Mouse (Mus musculus) testis, adult 2 months (tissue): ENCODE measurements around the gene Ift52. TPM values are rescaled to one million over a fixed set of nuclear protein-coding genes. Genes with fewer than 3 reads are reported as not detected.
A peak's percentile ranks its signal among the peaks of the same experiment; 100 is the strongest.
"Not testable (repeated sequence)": the region's sequence is repeated elsewhere in the genome, so short reads cannot be mapped to it uniquely, and the experiment has no call there.

Experiments used
- H3K27ac ChIP-seq: fragments of 200-500 bp; 2 replicates; pipeline ENCODE4 v1.5.1; 2012; ENCODE audit warnings: low read depth, low read length; ENCODE audit not compliant: control insufficient read depth, insufficient read depth
- H3K27me3 ChIP-seq: fragments of 200-500 bp; 2 replicates; pipeline ENCODE4 v1.6.1; 2012; ENCODE audit warnings: mild to moderate bottlenecking, low read length, moderate library complexity; ENCODE audit not compliant: control insufficient read depth, insufficient read depth
- H3K36me3 ChIP-seq: fragments of 200-500 bp; 2 replicates; pipeline ENCODE4 v1.6.1; 2012; ENCODE audit warnings: mild to moderate bottlenecking, low read length; ENCODE audit not compliant: control insufficient read depth, insufficient read depth
- H3K4me1 ChIP-seq: fragments of 200-500 bp; 2 replicates; pipeline ENCODE4 v1.6.1; 2012; ENCODE audit warnings: low read length; ENCODE audit not compliant: control insufficient read depth, insufficient read depth
- H3K4me3 ChIP-seq: fragments of 200-500 bp; 2 replicates; pipeline ENCODE4 v1.5.1; 2012; ENCODE audit warnings: low read depth, mild to moderate bottlenecking, low read length, moderate library complexity, mixed read lengths; ENCODE audit not compliant: control insufficient read depth
- CTCF ChIP-seq: fragments of 200-500 bp; IDR thresholded peaks from 2 replicates; pipeline ENCODE4 v1.5.1; 2012; ENCODE audit warnings: low read depth, mild to moderate bottlenecking, inconsistent platforms, low read length, moderate library complexity; ENCODE audit not compliant: control insufficient read depth, insufficient read depth, insufficient replicate concordance
- POLR2A ChIP-seq: fragments of 200-500 bp; IDR thresholded peaks from 2 replicates; pipeline ENCODE4 v1.6.1; 2012; ENCODE audit warnings: low read depth, mild to moderate bottlenecking, inconsistent platforms, low read length, moderate library complexity; ENCODE audit not compliant: control insufficient read depth
- polyA plus RNA-seq: library from polyadenylated mRNA; depleted of rRNA; stranded (reverse); fragments of >200 nt; gene quantifications from 2 replicates; pipeline ENCODE4 v1.2.3, GENCODE M21; 2012

The Ift52 gene
- polyA plus RNA-seq, 1 experiment, result 41.0 TPM

GRCm38 (mm10) chr2:163054891-163055494 lies 37.8 kb downstream of the Ift52 start:
- H3K27ac ChIP-seq, result no peak overlapping the region
- no peaks in the 10 kb centered on the region for H3K36me3 ChIP-seq
- TF ChIP-seq POLR2A, result no peak
- TF ChIP-seq CTCF, result no peak
- H3K4me1 ChIP-seq, result peaks cover 16% of the 10 kb centered on the region
- no peaks in the 10 kb centered on the region for H3K27me3 ChIP-seq
- H3K4me3 ChIP-seq, result peak overlapping the region; percentile 75

DNA sequence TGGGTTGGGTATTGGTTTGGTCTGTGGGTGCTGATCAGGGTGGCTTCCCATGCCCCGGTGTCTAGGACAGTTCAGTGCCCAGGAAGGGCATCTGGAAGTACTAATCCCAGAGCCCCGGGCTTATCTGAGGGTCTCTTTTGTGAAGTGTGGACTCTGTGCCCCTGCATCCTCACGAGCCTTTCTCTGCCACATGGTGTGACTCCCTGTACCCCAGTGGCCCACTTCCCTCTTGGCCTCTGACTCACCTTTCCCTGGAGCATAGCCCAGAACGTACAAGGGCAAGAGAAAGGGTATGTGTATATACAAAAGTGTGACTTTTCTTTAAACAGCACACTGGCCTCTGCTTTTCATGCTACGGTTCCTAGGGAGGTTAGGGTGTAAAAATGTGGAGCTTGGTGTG lies 38.6 kb downstream of the Ift52 start:
- Histone ChIP-seq H3K4me3 (no peak overlapping the region), H3K27me3 (no peaks in the 10 kb centered on the region), H3K4me1 (peaks cover 16% of the 10 kb centered on the region), H3K36me3 (no peaks in the 10 kb centered on the region), H3K27ac (no peak overlapping the region)
- no peak for TF ChIP-seq CTCF
- TF ChIP-seq POLR2A, result no peak

- Histone ChIP-seq H3K4me1 (peaks cover 16% of the 10 kb centered on the region), H3K4me3 (no peak overlapping the region), H3K36me3 (no peaks in the 10 kb centered on the region), H3K27ac (no peak overlapping the region), H3K27me3 (no peaks in the 10 kb centered on the region)
- TF ChIP-seq CTCF (no peak), POLR2A (no peak)
Observed at GRCm38 (mm10) chr2:163056584-163056983, 39.4 kb downstream of the Ift52 start.

DNA sequence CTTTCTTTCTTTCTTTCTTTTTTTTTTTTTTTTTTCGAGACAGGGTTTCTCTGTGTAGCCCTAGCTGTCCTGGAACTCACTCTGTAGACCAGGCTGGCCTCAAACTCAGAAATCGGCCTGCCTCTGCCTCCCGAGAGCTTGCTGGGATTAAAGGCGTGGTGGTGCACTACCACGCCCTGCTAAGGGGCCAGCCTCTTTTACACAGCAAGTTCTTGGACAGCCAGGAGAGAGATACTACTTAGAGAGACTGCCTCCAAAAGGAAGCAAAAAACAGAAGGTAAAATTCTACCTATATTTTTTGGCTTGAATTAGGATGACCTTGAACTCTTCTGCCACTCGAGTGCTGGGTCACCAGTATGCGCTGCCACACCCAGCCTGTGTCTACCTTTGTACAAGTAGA lies 41.8 kb downstream of the Ift52 start:
- H3K36me3 ChIP-seq, H3K4me3 ChIP-seq, H3K27ac ChIP-seq, H3K27me3 ChIP-seq: not testable (repeated sequence)
- H3K4me1 ChIP-seq, result peaks cover 13% of the 10 kb centered on the region

DNA sequence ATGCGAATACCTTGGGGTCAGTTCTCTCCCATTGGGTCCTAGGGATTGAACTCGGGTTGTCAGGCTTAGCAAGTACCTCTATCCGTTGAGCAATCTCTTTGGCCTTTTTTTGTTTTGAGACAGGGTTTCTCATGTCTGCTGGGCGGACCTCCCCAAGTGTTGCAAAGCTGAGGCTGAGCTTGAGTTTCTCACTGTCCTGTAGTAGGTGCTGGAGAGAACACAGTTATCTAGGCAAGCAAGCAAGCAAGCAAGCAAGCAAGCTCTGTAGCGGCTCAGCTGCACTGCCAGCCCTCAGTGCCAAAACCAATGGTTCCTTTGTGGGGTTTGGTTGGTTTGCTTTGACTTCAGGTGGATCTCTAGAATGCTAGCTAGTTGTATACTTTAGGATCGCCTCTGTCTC lies 43.5 kb downstream of the Ift52 start:
- Histone ChIP-seq H3K27me3 (no peaks in the 10 kb centered on the region), H3K4me3 (no peak overlapping the region), H3K4me1 (no peaks in the 10 kb centered on the region; the same call in 1 of the 2 replicates), H3K27ac (no peak overlapping the region), H3K36me3 (no peaks in the 10 kb centered on the region)
- TF ChIP-seq CTCF (no peak), POLR2A (no peak)

DNA sequence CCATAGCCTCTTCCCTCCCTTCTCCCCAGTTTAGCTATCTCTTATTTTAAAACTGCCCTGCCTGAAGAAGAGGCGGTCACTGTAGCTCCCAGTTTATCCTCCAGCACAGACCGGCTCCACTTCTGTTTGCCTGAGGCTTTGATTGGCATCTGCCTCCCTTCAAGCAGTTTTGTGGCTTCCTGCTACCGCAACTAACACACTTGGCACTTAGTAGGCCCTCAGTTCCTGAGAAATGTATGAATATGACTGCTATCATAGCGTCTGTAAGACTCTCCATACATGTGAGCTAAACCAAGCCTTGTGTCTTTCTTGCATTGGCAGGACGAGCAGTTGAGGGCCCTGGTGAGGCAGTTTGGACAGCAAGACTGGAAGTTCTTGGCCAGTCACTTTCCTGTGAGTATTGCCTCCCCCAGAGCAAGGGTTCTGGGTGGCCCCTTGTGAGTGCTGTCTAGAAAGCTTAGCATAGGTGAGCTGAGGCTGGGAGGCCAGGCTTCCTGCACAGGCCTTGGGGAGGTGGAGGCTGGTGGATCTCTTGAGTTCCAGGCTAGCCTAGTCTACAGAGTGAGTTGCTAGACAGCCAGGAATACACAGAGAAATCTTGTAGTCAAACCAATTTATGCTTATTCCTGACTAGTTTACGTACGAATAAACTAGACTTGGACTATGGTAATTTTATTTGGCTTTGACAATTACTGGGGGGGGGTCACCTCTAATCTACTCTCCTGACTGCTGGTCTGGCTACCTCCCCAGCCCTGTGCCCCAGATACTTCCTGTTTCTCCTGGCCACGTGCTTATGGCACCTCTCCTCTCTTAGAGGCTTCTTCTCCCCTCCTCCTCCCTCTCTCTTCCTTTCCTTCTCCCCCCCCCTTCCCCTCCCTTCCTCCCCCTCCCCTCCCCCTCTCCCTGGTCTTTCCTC lies 44.3 kb downstream of the Ift52 start:
- Histone ChIP-seq H3K4me3 (no peak overlapping the region), H3K36me3 (no peaks in the 10 kb centered on the region), H3K27me3 (no peaks in the 10 kb centered on the region)

GRCm38 (mm10) chr2:163062119-163062508 lies 45.0 kb downstream of the Ift52 start:
- H3K4me1 ChIP-seq, result no peaks in the 10 kb centered on the region
- H3K4me3 ChIP-seq, result no peak overlapping the region
- no peaks in the 10 kb centered on the region for H3K36me3 ChIP-seq
- H3K27ac ChIP-seq, result no peak overlapping the region
- TF ChIP-seq POLR2A, result no peak
- no peak for TF ChIP-seq CTCF
- no peaks in the 10 kb centered on the region for H3K27me3 ChIP-seq

More for the DNA sequence above, 44.3 kb downstream of the Ift52 start:
- Histone ChIP-seq H3K4me1 (no peaks in the 10 kb centered on the region), H3K27ac (no peak overlapping the region)
- TF ChIP-seq CTCF (no peak), POLR2A (no peak)

DNA sequence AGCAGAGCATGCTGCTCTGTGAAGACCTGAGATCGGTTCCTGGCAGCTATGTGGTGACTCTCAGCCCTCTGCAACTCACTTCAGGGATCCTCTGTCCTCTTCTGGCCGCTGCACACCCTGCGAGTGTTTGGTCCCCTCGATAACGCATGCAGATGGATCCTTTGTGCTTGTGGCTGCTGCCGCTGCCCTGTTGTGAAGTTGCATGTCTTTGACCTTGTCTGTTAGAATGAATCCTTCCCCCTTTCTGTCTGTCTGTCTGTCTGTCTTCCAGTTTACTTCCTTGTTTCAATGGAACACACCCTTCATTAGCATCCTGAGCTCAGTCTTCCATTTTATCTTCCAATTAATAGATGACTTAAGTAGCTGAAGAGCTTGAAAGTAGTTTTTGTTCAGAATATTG lies 49.2 kb downstream of the Ift52 start:
- Histone ChIP-seq H3K36me3 (no peaks in the 10 kb centered on the region), H3K4me1 (no peaks in the 10 kb centered on the region), H3K27me3 (no peaks in the 10 kb centered on the region), H3K27ac (no peak overlapping the region), H3K4me3 (no peak overlapping the region)
- TF ChIP-seq CTCF (no peak), POLR2A (no peak)
